Comparison of ENCODE assay signal across 9 mouse cellular contexts in the genomic region with DNA sequence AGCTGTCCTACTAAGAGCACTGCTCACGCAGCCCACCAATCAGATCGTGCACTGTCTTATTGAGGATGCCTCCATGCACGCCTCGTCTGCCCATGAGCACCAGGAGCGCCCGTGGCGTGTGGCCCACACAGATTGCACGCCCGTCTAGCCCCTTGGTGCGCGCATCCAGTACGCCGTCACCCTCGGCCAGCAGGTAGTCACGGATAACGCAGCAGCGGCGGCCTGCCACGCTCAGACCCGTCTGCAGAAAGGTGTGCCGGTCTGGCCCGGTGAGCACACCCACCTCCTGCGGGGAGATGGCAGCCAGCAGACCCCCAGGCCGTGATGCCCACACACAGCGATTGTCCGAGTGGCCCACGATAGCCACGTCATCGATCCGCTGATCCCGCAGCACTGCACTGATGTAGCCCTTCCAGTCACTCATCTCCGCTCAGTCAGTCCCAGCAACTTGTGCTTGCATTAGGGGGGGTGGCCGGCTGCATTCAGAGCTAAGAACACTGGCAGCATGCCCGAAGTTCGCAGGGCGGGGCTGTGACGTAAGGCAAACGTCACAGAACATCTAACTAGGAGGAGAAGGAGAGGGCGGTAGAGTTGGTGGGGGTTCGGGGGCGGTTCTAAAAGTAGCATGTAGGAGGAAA. TPM values are rescaled to one million over a fixed set of nuclear protein-coding genes. Genes with fewer than 3 reads are reported as not detected.
DNase-seq lines count a peak whose midpoint lies in the region; ATAC-seq and TF ChIP-seq lines count a peak whose summit lies in the region.
"Had no signal": no experiment of that assay in that cellular context is flagged by ENCODE, and none has a peak within 500 bp of the region (broad histone marks: within the 10 kb centered on the region; RNA-seq: fewer than 3 reads in every experiment).

A gene (minus strand): TSS at position 490 of the 638 bp plus-strand sequence.

- 19% methylated on average over 41 of the region's 41 CpGs for WGBS in kidney, adult 2 months
- WGBS in limb, embryonic 10.5 days = 10% methylated on average over 41 of the region's 41 CpGs
- 8% methylated on average over 41 of the region's 41 CpGs for WGBS in midbrain, embryonic 16.5 days

- H3K27ac ChIP-seq in kidney, adult 2 months (ENCODE audit: insufficient read depth, low read depth, low read length) = no peak within 1 kb of the TSS
- peak within 1 kb of the TSS; percentile 53; the same call in 1 of the 2 replicates for H3K27ac ChIP-seq in limb, embryonic 10.5 days
- no peak within 1 kb of the TSS for H3K27ac ChIP-seq in midbrain, embryonic 16.5 days (ENCODE audit: low read length)

- peak; percentile 90 for TF ChIP-seq POLR2A in kidney, adult 2 months (IDR thresholded peaks at IDR 0.05; ENCODE audit: low read depth, low read length)

- no peak; the same call in 1 of the 2 replicates for TF ChIP-seq CTCF in kidney, adult 2 months (conservative IDR thresholded peaks at IDR 0.05; ENCODE audit: insufficient read depth, insufficient read length, low read depth, low read length)

- H3K27me3 ChIP-seq in kidney, adult 2 months (replicated peaks; ENCODE audit: control insufficient read depth, insufficient read depth, low read length) = no peaks in the 10 kb centered on the region
- peaks cover 65% of the 10 kb centered on the region for H3K27me3 ChIP-seq in limb, embryonic 10.5 days (ENCODE audit: low read depth, poor library complexity, severe bottlenecking)
- peaks cover 9% of the 10 kb centered on the region for H3K27me3 ChIP-seq in midbrain, embryonic 16.5 days (ENCODE audit: control insufficient read depth, insufficient read depth, low read depth, low read length)

- H3K9ac ChIP-seq in midbrain, embryonic 16.5 days (ENCODE audit: low read depth, low read length) = peak within 1 kb of the TSS; percentile 66

- peak; percentile 68 for ATAC-seq in midbrain, embryonic 16.5 days
- no peak for ATAC-seq in erythroblast, adult 5-6 weeks (replicated peaks; ENCODE audit: low FRiP score, poor library complexity, severe bottlenecking)

- H3K4me2 ChIP-seq in midbrain, embryonic 16.5 days (ENCODE audit: low read length) = peak within 1 kb of the TSS; percentile 64

- DNase-seq in B cell, adult 2 months = peak; percentile 38 to 42
- DNase-seq in R1 (ENCODE audit: low read depth, low spot score) = peak; percentile 69
- peak; percentile 59 to 72 for DNase-seq in frontal cortex, postnatal 10 days (ENCODE audit: low spot score in 2 of 2)
- peak; percentile 93 for DNase-seq in kidney, adult 2 months
- peak; percentile 75 for DNase-seq in limb, embryonic 10.5 days (ENCODE audit: low spot score)
- DNase-seq in thymus, postnatal 14 days = no peak

- no peaks in the 10 kb centered on the region for H3K4me1 ChIP-seq in kidney, adult 2 months (ENCODE audit: control insufficient read depth, insufficient read depth, low read length)
- H3K4me1 ChIP-seq in limb, embryonic 10.5 days = peaks cover 15% of the 10 kb centered on the region
- H3K4me1 ChIP-seq in midbrain, embryonic 16.5 days (ENCODE audit: control insufficient read depth, insufficient read depth, low read length) = peaks cover 4% of the 10 kb centered on the region; the same call in 1 of the 2 replicates

- H3K4me3 ChIP-seq in kidney, adult 2 months (ENCODE audit: insufficient read depth, low read depth, low read length) = no peak within 1 kb of the TSS
- peak within 1 kb of the TSS; percentile 53 for H3K4me3 ChIP-seq in limb, embryonic 10.5 days
- H3K4me3 ChIP-seq in midbrain, embryonic 16.5 days (ENCODE audit: low read depth, low read length) = peak within 1 kb of the TSS; percentile 40

- H3K36me3 ChIP-seq in kidney, adult 2 months (ENCODE audit: control insufficient read depth, insufficient read depth, low read length) = no peaks in the 10 kb centered on the region; the same call in 1 of the 2 replicates
- H3K36me3 ChIP-seq in limb, embryonic 10.5 days = no peaks in the 10 kb centered on the region
- no peaks in the 10 kb centered on the region for H3K36me3 ChIP-seq in midbrain, embryonic 16.5 days (ENCODE audit: control insufficient read depth, insufficient read depth, low read length)

- no peaks in the 10 kb centered on the region for H3K9me3 ChIP-seq in limb, embryonic 10.5 days (replicated peaks)
- H3K9me3 ChIP-seq in midbrain, embryonic 16.5 days (replicated peaks; ENCODE audit: control insufficient read depth, low read length, poor library complexity, severe bottlenecking) = no peaks in the 10 kb centered on the region

RNA-seq across cellular contexts. Expression of the gene that starts here (rescaled TPM):
- not detected in 2 replicates for polyA plus RNA-seq in kidney, adult 2 months (2012; rRNA removed)
- not detected in 2 replicates for polyA plus RNA-seq in limb, embryonic 10.5 days (2016; fragmentation: Nextera tagmentation; extraction: Ambion mirVana)
- polyA plus RNA-seq in midbrain, embryonic 16.5 days (2015; fragmentation: Nextera tagmentation; extraction: Ambion mirVana) = 0.57 and 0.98 TPM in 2 replicates
- total RNA-seq in erythroblast, adult 5-6 weeks (2015; ENCODE audit: low replicate concordance) = not detected in 2 replicates
- total RNA-seq in erythroblast, adult 5-6 weeks (2017; ENCODE audit: low replicate concordance) = not detected in 2 replicates
- total RNA-seq: neutrophil, adult 5-6 weeks had no signal

Comparison
In these comparisons a context has a peak if more than half of its experiments do, and no peak if none do; other contexts are left out.
1. Peak in DNase-seq in kidney, adult 2 months; RNA of the gene not detected or under 1 TPM.
2. Peak in DNase-seq, H3K4me3 ChIP-seq and H3K27ac ChIP-seq in limb, embryonic 10.5 days; RNA of the gene not detected or under 1 TPM.
3. Peak in ATAC-seq, H3K4me3 ChIP-seq, H3K9ac ChIP-seq and H3K4me2 ChIP-seq in midbrain, embryonic 16.5 days; RNA of the gene not detected or under 1 TPM.